Mouse (Mus musculus) testis, adult 2 months (tissue): ENCODE measurements at regions not wholly inside any gene's neighbourhood (a gene's known extent, or its start where the extent isn't known, plus 50 kb on each side); places are given as distances from the start of the nearest gene placed in this dataset.
"Not testable (repeated sequence)": the region's sequence is repeated elsewhere in the genome, so short reads cannot be mapped to it uniquely, and the experiment has no call there.

Source experiments
- H3K27ac ChIP-seq: fragments of 200-500 bp; 2 replicates; pipeline ENCODE4 v1.5.1; 2012; ENCODE audit warnings: low read depth, low read length; ENCODE audit not compliant: control insufficient read depth, insufficient read depth
- H3K27me3 ChIP-seq: fragments of 200-500 bp; 2 replicates; pipeline ENCODE4 v1.6.1; 2012; ENCODE audit warnings: mild to moderate bottlenecking, low read length, moderate library complexity; ENCODE audit not compliant: control insufficient read depth, insufficient read depth
- H3K36me3 ChIP-seq: fragments of 200-500 bp; 2 replicates; pipeline ENCODE4 v1.6.1; 2012; ENCODE audit warnings: mild to moderate bottlenecking, low read length; ENCODE audit not compliant: control insufficient read depth, insufficient read depth
- H3K4me1 ChIP-seq: fragments of 200-500 bp; 2 replicates; pipeline ENCODE4 v1.6.1; 2012; ENCODE audit warnings: low read length; ENCODE audit not compliant: control insufficient read depth, insufficient read depth
- H3K4me3 ChIP-seq: fragments of 200-500 bp; 2 replicates; pipeline ENCODE4 v1.5.1; 2012; ENCODE audit warnings: low read depth, mild to moderate bottlenecking, low read length, moderate library complexity, mixed read lengths; ENCODE audit not compliant: control insufficient read depth
- CTCF ChIP-seq: fragments of 200-500 bp; IDR thresholded peaks from 2 replicates; pipeline ENCODE4 v1.5.1; 2012; ENCODE audit warnings: low read depth, mild to moderate bottlenecking, inconsistent platforms, low read length, moderate library complexity; ENCODE audit not compliant: control insufficient read depth, insufficient read depth, insufficient replicate concordance
- POLR2A ChIP-seq: fragments of 200-500 bp; IDR thresholded peaks from 2 replicates; pipeline ENCODE4 v1.6.1; 2012; ENCODE audit warnings: low read depth, mild to moderate bottlenecking, inconsistent platforms, low read length, moderate library complexity; ENCODE audit not compliant: control insufficient read depth

GRCm38 (mm10) chr13:107555958-107556357 lies 488.3 kb upstream of the Smim15 start:
- no peak overlapping the region for H3K27ac ChIP-seq

GRCm38 (mm10) chr13:107554091-107554490 lies 490.2 kb upstream of the Smim15 start:
- no peak for TF ChIP-seq CTCF
- TF ChIP-seq POLR2A = no peak
- Histone ChIP-seq H3K4me3 (no peak overlapping the region), H3K4me1 (no peaks in the 10 kb centered on the region), H3K36me3 (no peaks in the 10 kb centered on the region), H3K27ac (no peak overlapping the region), H3K27me3 (no peaks in the 10 kb centered on the region)

More at GRCm38 (mm10) chr13:107555958-107556357, 488.3 kb upstream of the Smim15 start:
- no peak overlapping the region for H3K4me3 ChIP-seq
- no peaks in the 10 kb centered on the region for H3K4me1 ChIP-seq
- no peaks in the 10 kb centered on the region for H3K27me3 ChIP-seq
- TF ChIP-seq POLR2A = no peak
- no peak for TF ChIP-seq CTCF
- no peaks in the 10 kb centered on the region for H3K36me3 ChIP-seq

GRCm38 (mm10) chr13:107552165-107552564 lies 492.1 kb upstream of the Smim15 start:
- Histone ChIP-seq H3K4me1 (no peaks in the 10 kb centered on the region), H3K27ac (no peak overlapping the region), H3K36me3 (no peaks in the 10 kb centered on the region), H3K27me3 (no peaks in the 10 kb centered on the region), H3K4me3 (no peak overlapping the region)
- no peak for TF ChIP-seq CTCF
- TF ChIP-seq POLR2A = no peak

- not testable (repeated sequence) for H3K27me3 ChIP-seq, H3K36me3 ChIP-seq, H3K27ac ChIP-seq, H3K4me3 ChIP-seq, H3K4me1 ChIP-seq
Measured at GRCm38 (mm10) chr13:107549995-107550394, 494.3 kb upstream of the Smim15 start.

- Histone ChIP-seq H3K27me3 (no peaks in the 10 kb centered on the region), H3K27ac (no peak overlapping the region), H3K4me3 (no peak overlapping the region), H3K36me3 (no peaks in the 10 kb centered on the region), H3K4me1 (no peaks in the 10 kb centered on the region)
- no peak for TF ChIP-seq CTCF
- no peak for TF ChIP-seq POLR2A
Measured at GRCm38 (mm10) chr13:107547073-107547472, 497.2 kb upstream of the Smim15 start.

- TF ChIP-seq CTCF = no peak
- no peak for TF ChIP-seq POLR2A
- no peaks in the 10 kb centered on the region for H3K27me3 ChIP-seq
- H3K4me3 ChIP-seq = no peak overlapping the region
- no peak overlapping the region for H3K27ac ChIP-seq
- H3K4me1 ChIP-seq = no peaks in the 10 kb centered on the region
- H3K36me3 ChIP-seq = no peaks in the 10 kb centered on the region
Measured at GRCm38 (mm10) chr13:107546181-107546900, 497.9 kb upstream of the Smim15 start.

- H3K4me3 ChIP-seq = no peak overlapping the region
- no peak for TF ChIP-seq POLR2A
- no peak for TF ChIP-seq CTCF
- no peaks in the 10 kb centered on the region for H3K4me1 ChIP-seq
- H3K36me3 ChIP-seq = no peaks in the 10 kb centered on the region
- no peak overlapping the region for H3K27ac ChIP-seq
- H3K27me3 ChIP-seq = no peaks in the 10 kb centered on the region
Measured at GRCm38 (mm10) chr13:107541635-107541955, 502.7 kb upstream of the Smim15 start.
